ENCODE assay signal across 8 mouse cellular contexts in the genomic region with DNA sequence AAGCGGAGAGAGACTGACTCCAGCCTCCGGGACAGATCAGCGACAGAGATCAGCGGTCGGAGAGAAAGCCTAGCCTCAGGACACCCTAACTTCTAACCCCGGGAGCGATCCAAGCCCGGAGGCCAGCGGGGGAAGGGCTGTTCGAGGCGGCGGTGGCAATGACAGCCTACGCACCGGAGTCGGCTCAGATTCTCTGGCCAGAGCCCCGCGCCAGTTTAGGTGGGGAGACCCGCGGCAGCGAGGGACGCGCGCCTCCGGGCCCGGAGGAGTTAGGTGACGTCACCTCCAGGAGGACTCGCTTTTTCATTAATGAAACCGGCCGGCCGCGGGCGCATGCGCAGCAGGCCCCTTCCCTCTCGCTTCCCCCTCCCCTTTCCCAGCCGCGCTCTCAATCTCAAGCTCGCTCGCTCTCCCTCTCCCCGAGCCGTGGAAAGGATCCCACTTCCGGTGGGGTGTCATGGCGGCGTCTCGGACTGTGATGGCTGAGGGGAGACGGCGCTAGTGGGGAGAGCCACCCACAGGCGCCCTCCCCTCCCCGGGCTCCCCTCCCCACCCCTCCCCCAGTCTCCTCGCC. TPM values are rescaled to one million over a fixed set of nuclear protein-coding genes. Genes with fewer than 3 reads are reported as not detected.
DNase-seq lines count a peak whose midpoint lies in the region; ATAC-seq and TF ChIP-seq lines count a peak whose summit lies in the region.

TSS of gene Nf1 (plus strand) at position 460 of the 574 bp plus-strand sequence.

- peaks cover 13% of the 10 kb centered on the region for H3K36me3 ChIP-seq in hindbrain, embryonic 14.5 days (replicated peaks; ENCODE audit: control insufficient read depth, insufficient read depth)

- in situ Hi-C loops in Patski (cut with MboI; ENCODE audit: low pct_unique_long_range_greater_than_20kb): no loop called here

- CTCF ChIA-PET in Patski (lab: Charles Lee): no interaction called here

- H3K27me3 ChIP-seq in Patski: no peaks in the 10 kb centered on the region
- H3K27me3 ChIP-seq in hindbrain, embryonic 14.5 days (ENCODE audit: control insufficient read depth, insufficient read depth, low read length): no peaks in the 10 kb centered on the region

- WGBS in hindbrain, embryonic 14.5 days: under 1% methylated on average over 48 of the region's 49 CpGs

- peaks cover 14% of the 10 kb centered on the region for H3K4me1 ChIP-seq in hindbrain, embryonic 14.5 days (replicated peaks; ENCODE audit: control insufficient read depth, insufficient read depth, low read length)

- POLR2A ChIA-PET in Patski (lab: Charles Lee): interaction anchor here (1.0 kb wide), 1 partner anchor 10 kb away, joined by 4 read pairs; no protein-coding TSS in a partner anchor

- peak; percentile 63 for ATAC-seq in Patski
- peak; percentile 93 for ATAC-seq in hindbrain, embryonic 14.5 days (ENCODE audit: low FRiP score)

- peak within 1 kb of the TSS; percentile 85 for H3K4me2 ChIP-seq in hindbrain, embryonic 14.5 days (replicated peaks)

- peak within 1 kb of the TSS; percentile 98 for H3K4me3 ChIP-seq in hindbrain, embryonic 14.5 days (replicated peaks; ENCODE audit: low read length)

- DNase-seq in Patski (ENCODE audit: low read depth, low spot score): peak; percentile 79
- peak; percentile 98 to 99 for DNase-seq in cerebellum, postnatal 14 days
- DNase-seq in frontal cortex, postnatal 25 days (ENCODE audit: low spot score in 2 of 2): peak; percentile 88 to 94
- peak; percentile 97 for DNase-seq in hindbrain, embryonic 14.5 days (ENCODE audit: low spot score)
- DNase-seq in layer of hippocampus, postnatal 36 days: peak; percentile 93 to 95
- peak; percentile 96 for DNase-seq in lung, postnatal 36 days
- peak; percentile 99 for DNase-seq in retina, postnatal 1 day
- peak; percentile 89 to 94 for DNase-seq in urinary bladder, adult 18-20 months (ENCODE audit: low spot score in 2 of 2)

- peak within 1 kb of the TSS; percentile 94 for H3K27ac ChIP-seq in hindbrain, embryonic 14.5 days

- TF ChIP-seq CTCF in Patski (IDR thresholded peaks at IDR 0.05): no peak

- no peaks in the 10 kb centered on the region for H3K9me3 ChIP-seq in hindbrain, embryonic 14.5 days (ENCODE audit: control insufficient read depth, low read length)

- peak within 1 kb of the TSS; percentile 94 for H3K9ac ChIP-seq in hindbrain, embryonic 14.5 days

RNA-seq across cellular contexts. Expression of gene Nf1, which starts in this region (rescaled TPM):
- 24.1 TPM for polyA plus RNA-seq in Patski (2021)
- polyA plus RNA-seq in hindbrain, embryonic 14.5 days (2014; fragmentation: Nextera tagmentation; extraction: Ambion mirVana): 11.7 and 12.7 TPM in 2 replicates
- total RNA-seq in layer of hippocampus, postnatal 36 days (2021): 100 to 1,000 TPM; 116 to 123 TPM

Comparison
In these comparisons a context has a peak if more than half of its experiments do, and no peak if none do; other contexts are left out.
1. Peak in every context shown above with its lines: DNase-seq, ATAC-seq, H3K4me3 ChIP-seq and H3K27ac ChIP-seq.